Mouse (Mus musculus) bone marrow macrophage, adult 2 months (primary cell): ENCODE data around the gene Immp2l.

ENCODE experiments used
- CTCF ChIP-seq: IDR thresholded peaks from 2 replicates; pipeline ENCODE4 v1.5.1; 2012; ENCODE audit warnings: low read depth, mild to moderate bottlenecking, low read length, moderate library complexity
- POLR2A ChIP-seq: IDR thresholded peaks from 2 replicates; pipeline ENCODE4 v1.6.1; 2012; ENCODE audit warnings: mild to moderate bottlenecking, low read depth, low read length, borderline replicate concordance

DNA sequence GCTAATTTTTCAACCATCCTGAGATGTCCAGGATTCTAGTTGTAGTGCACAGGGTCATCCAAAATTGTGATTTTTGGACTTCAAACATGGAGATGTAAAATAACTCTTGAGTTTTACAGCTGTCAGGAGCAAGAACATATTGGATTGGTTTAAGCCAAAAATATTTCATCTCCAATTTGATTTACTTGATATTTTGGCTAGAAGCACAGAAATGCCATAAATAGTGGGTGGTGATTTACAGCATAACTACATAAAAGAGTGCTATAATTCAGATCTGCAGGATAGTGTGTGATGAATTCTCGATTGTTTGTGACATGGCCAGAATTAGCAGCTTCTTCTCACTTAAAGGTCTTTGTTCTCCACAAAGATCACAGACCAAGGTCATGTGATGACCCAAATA lies 884.1 kb downstream of the Immp2l start:
- no peak for TF ChIP-seq POLR2A
- no peak for TF ChIP-seq CTCF
